ENCODE assay signal across 7 mouse cellular contexts in the genomic region with DNA sequence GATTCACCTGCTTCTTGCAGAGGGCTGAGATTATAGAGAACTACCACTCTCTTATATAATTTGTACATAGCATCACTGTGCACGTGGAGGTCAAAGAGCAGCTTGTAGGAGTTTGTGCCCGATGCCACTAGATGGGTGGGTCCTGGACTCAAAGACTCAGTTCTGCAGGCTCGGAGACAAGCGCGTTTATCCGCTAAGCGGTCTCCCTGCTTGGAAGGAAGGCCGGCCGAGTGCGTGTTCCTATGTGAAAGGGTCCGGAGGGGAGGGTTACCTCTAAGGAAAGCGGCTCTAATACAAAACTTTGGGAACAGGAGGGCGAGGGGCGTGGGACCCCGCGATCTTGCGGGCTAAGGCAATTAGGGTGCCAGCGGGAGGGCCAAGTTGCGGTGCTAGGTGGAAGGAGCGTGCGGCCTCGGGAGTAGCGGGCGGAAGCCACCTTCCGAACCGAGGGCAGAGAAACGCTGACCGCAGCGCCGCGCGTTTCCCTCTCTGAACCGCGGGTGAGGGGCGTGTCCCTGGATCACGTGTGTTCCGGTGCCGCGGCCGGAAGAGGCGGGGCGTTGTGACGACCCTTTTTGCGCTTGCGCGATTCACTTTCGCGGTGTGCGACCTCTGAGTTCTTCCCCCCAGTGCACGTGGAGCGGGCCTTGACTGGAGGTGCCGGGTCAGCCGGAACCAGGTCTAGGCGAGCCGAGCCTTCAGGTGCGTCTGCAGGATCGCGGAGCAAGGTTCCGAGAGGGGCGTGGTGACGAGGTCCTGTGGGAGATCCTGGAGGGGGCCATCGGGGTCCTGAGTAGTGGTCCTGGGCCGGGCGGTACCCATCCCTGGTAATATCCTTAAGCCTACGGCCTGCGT. TPM values are rescaled to one million over a fixed set of nuclear protein-coding genes. Genes with fewer than 3 reads are reported as not detected.
DNase-seq lines count a peak whose midpoint lies in the region; ATAC-seq lines count a peak whose summit lies in the region.

TSS of gene Nop2 (plus strand) at position 608 of the 855 bp plus-strand sequence.

- DNase-seq in adrenal gland, adult 8-10 months = peak; percentile 81
- peak; percentile 92 for DNase-seq in embryo, embryonic 11.5 days (ENCODE audit: low read depth, low spot score)
- DNase-seq in gastrocnemius, postnatal 4 days (ENCODE audit: low spot score in 2 of 2) = peak; percentile 80 to 88
- peak; percentile 97 for DNase-seq in limb, embryonic 11.5 days (ENCODE audit: low spot score)
- peak; percentile 98 for DNase-seq in midbrain, embryonic 14.5 days
- DNase-seq in spleen, adult 18-20 months = peak; percentile 81 to 87

- H3K27me3 ChIP-seq in intestine, embryonic 16.5 days (replicated peaks; ENCODE audit: control insufficient read depth, insufficient read depth, low read length) = no peaks in the 10 kb centered on the region
- H3K27me3 ChIP-seq in limb, embryonic 11.5 days (ENCODE audit: control insufficient read depth, insufficient read depth, low read length) = no peaks in the 10 kb centered on the region
- no peaks in the 10 kb centered on the region for H3K27me3 ChIP-seq in midbrain, embryonic 14.5 days (ENCODE audit: control insufficient read depth, insufficient read depth, low read length)

- peak; percentile 95 for ATAC-seq in intestine, embryonic 16.5 days
- ATAC-seq in limb, embryonic 11.5 days (ENCODE audit: insufficient number of reproducible peaks, low FRiP score, low TSS enrichment, low read depth) = peak; percentile 92
- peak; percentile 93 for ATAC-seq in midbrain, embryonic 14.5 days (ENCODE audit: low FRiP score, low TSS enrichment)

- under 1% methylated on average over 66 of the region's 66 CpGs for WGBS in intestine, embryonic 16.5 days
- WGBS in limb, embryonic 11.5 days = under 1% methylated on average over 65 of the region's 66 CpGs
- WGBS in midbrain, embryonic 14.5 days = under 1% methylated on average over 66 of the region's 66 CpGs

- peak within 1 kb of the TSS; percentile 76 for H3K4me2 ChIP-seq in intestine, embryonic 16.5 days (ENCODE audit: low read depth, low read length)
- peak within 1 kb of the TSS; percentile 67 for H3K4me2 ChIP-seq in limb, embryonic 11.5 days (ENCODE audit: low read depth, severe bottlenecking)
- peak within 1 kb of the TSS; percentile 92 for H3K4me2 ChIP-seq in midbrain, embryonic 14.5 days (ENCODE audit: low read length)

- peak within 1 kb of the TSS; percentile 80 for H3K9ac ChIP-seq in intestine, embryonic 16.5 days (ENCODE audit: low read depth, low read length)
- peak within 1 kb of the TSS; percentile 79 for H3K9ac ChIP-seq in limb, embryonic 11.5 days (ENCODE audit: low read length)
- peak within 1 kb of the TSS; percentile 79 for H3K9ac ChIP-seq in midbrain, embryonic 14.5 days (replicated peaks; ENCODE audit: low read length)

- peak within 1 kb of the TSS; percentile 96 for H3K4me3 ChIP-seq in intestine, embryonic 16.5 days (ENCODE audit: low read length)
- peak within 1 kb of the TSS; percentile 64 for H3K4me3 ChIP-seq in limb, embryonic 11.5 days (ENCODE audit: low read depth, low read length)
- peak within 1 kb of the TSS; percentile 88 for H3K4me3 ChIP-seq in midbrain, embryonic 14.5 days (replicated peaks; ENCODE audit: low read depth, low read length)

- no peaks in the 10 kb centered on the region for H3K9me3 ChIP-seq in intestine, embryonic 16.5 days (ENCODE audit: control insufficient read depth, low read length)
- no peaks in the 10 kb centered on the region for H3K9me3 ChIP-seq in limb, embryonic 11.5 days (ENCODE audit: control insufficient read depth, low read length)
- H3K9me3 ChIP-seq in midbrain, embryonic 14.5 days (ENCODE audit: control insufficient read depth, low read length) = no peaks in the 10 kb centered on the region

- H3K27ac ChIP-seq in intestine, embryonic 16.5 days (ENCODE audit: low read length) = peak within 1 kb of the TSS; percentile 88
- peak within 1 kb of the TSS; percentile 81 for H3K27ac ChIP-seq in limb, embryonic 11.5 days (replicated peaks; ENCODE audit: low read depth, low read length)
- peak within 1 kb of the TSS; percentile 81 for H3K27ac ChIP-seq in midbrain, embryonic 14.5 days (replicated peaks; ENCODE audit: low read depth, low read length)

- peaks cover 21% of the 10 kb centered on the region for H3K36me3 ChIP-seq in intestine, embryonic 16.5 days (ENCODE audit: control insufficient read depth, insufficient read depth, low read length)
- peaks cover 35% of the 10 kb centered on the region for H3K36me3 ChIP-seq in limb, embryonic 11.5 days (ENCODE audit: control insufficient read depth, insufficient read depth, low read length)
- H3K36me3 ChIP-seq in midbrain, embryonic 14.5 days (ENCODE audit: control insufficient read depth, insufficient read depth, low read length) = peaks cover 73% of the 10 kb centered on the region

- peaks cover 9% of the 10 kb centered on the region for H3K4me1 ChIP-seq in intestine, embryonic 16.5 days (ENCODE audit: control insufficient read depth, insufficient read depth, low read length)
- H3K4me1 ChIP-seq in limb, embryonic 11.5 days (ENCODE audit: control insufficient read depth, insufficient read depth, low read length) = 0 out of 2 replicates have a peak, but pooled peaks cover 3% of the 10 kb centered on the region
- H3K4me1 ChIP-seq in midbrain, embryonic 14.5 days (ENCODE audit: control insufficient read depth, insufficient read depth, low read length) = peaks cover 7% of the 10 kb centered on the region

RNA-seq across cellular contexts. Expression of gene Nop2, which starts in this region (rescaled TPM):
- 10 to 100 TPM; 41.6 to 48.8 (median 43.4) TPM for total RNA-seq in adrenal gland, adult 8-10 months (2022)
- total RNA-seq in gastrocnemius, postnatal 4 days (2021) = 10 to 100 TPM; 26.7 to 28.5 TPM
- 59.5 and 66.8 TPM in 2 replicates for polyA plus RNA-seq in intestine, embryonic 16.5 days (2015; fragmentation: Nextera tagmentation; extraction: Ambion mirVana)
- polyA plus RNA-seq in limb, embryonic 11.5 days (2014; fragmentation: Nextera tagmentation; extraction: Ambion mirVana) = 71.4 and 76.3 TPM in 2 replicates
- 42.7 and 46.3 TPM in 2 replicates for polyA plus RNA-seq in midbrain, embryonic 14.5 days (2014; fragmentation: Nextera tagmentation; extraction: Ambion mirVana)

Comparison
In these comparisons a context has a peak if more than half of its experiments do, and no peak if none do; other contexts are left out.
1. Peak in every context shown above with its lines: DNase-seq, ATAC-seq, H3K4me3 ChIP-seq and H3K27ac ChIP-seq.